In genomic region chr16:20621991-20622685, GRCm38 (mm10) we compare ENCODE assay signal across 8 mouse cellular contexts. TPM values are rescaled to one million over a fixed set of nuclear protein-coding genes. Genes with fewer than 3 reads are reported as not detected.
DNase-seq lines count a peak whose midpoint lies in the region; ATAC-seq lines count a peak whose summit lies in the region.

No protein-coding gene starts in this region.

- peak overlapping the region; percentile 100 for H3K4me2 ChIP-seq in heart, embryonic 11.5 days
- H3K4me2 ChIP-seq in kidney, embryonic 14.5 days (replicated peaks; ENCODE audit: low read depth, low read length) = peak overlapping the region; percentile 81
- peak overlapping the region; percentile 96 for H3K4me2 ChIP-seq in liver, embryonic 15.5 days

- peaks cover 50% of the 10 kb centered on the region for H3K27me3 ChIP-seq in heart, embryonic 11.5 days (ENCODE audit: control insufficient read depth, insufficient read depth, low read length)
- peaks cover 29% of the 10 kb centered on the region for H3K27me3 ChIP-seq in kidney, embryonic 14.5 days (ENCODE audit: control insufficient read depth, insufficient read depth, low read length)
- H3K27me3 ChIP-seq in liver, embryonic 15.5 days = peaks cover 92% of the 10 kb centered on the region

- H3K27ac ChIP-seq in heart, embryonic 11.5 days (ENCODE audit: low read depth, low read length) = 0 out of 2 replicates have a peak overlapping the region, but pooled peaks have one; percentile 10
- peak overlapping the region; percentile 34 for H3K27ac ChIP-seq in kidney, embryonic 14.5 days (ENCODE audit: low read depth, low read length)
- 0 out of 2 replicates have a peak overlapping the region, but pooled peaks have one; percentile 7 for H3K27ac ChIP-seq in liver, embryonic 15.5 days (replicated peaks)

- H3K36me3 ChIP-seq in heart, embryonic 11.5 days (ENCODE audit: control insufficient read depth, insufficient read depth, low read length) = no peaks in the 10 kb centered on the region
- no peaks in the 10 kb centered on the region for H3K36me3 ChIP-seq in kidney, embryonic 14.5 days (ENCODE audit: control insufficient read depth, insufficient read depth, low read length)
- no peaks in the 10 kb centered on the region for H3K36me3 ChIP-seq in liver, embryonic 15.5 days (replicated peaks)

- H3K9ac ChIP-seq in heart, embryonic 11.5 days (ENCODE audit: low read depth, low read length) = peak overlapping the region; percentile 76
- peak overlapping the region; percentile 73 for H3K9ac ChIP-seq in kidney, embryonic 14.5 days (ENCODE audit: low read depth, low read length)
- 0 out of 2 replicates have a peak overlapping the region, but pooled peaks have one; percentile 49 for H3K9ac ChIP-seq in liver, embryonic 15.5 days

- peaks cover 26% of the 10 kb centered on the region for H3K4me1 ChIP-seq in heart, embryonic 11.5 days (ENCODE audit: control insufficient read depth, insufficient read depth, low read length)
- peaks cover 15% of the 10 kb centered on the region for H3K4me1 ChIP-seq in kidney, embryonic 14.5 days (ENCODE audit: control insufficient read depth, insufficient read depth, low read length)
- peaks cover 36% of the 10 kb centered on the region for H3K4me1 ChIP-seq in liver, embryonic 15.5 days (replicated peaks)

- no peaks in the 10 kb centered on the region for H3K9me3 ChIP-seq in heart, embryonic 11.5 days (replicated peaks; ENCODE audit: control insufficient read depth, low read length)
- no peaks in the 10 kb centered on the region for H3K9me3 ChIP-seq in kidney, embryonic 14.5 days (ENCODE audit: control insufficient read depth, low read length)
- no peaks in the 10 kb centered on the region for H3K9me3 ChIP-seq in liver, embryonic 15.5 days (replicated peaks)

- H3K4me3 ChIP-seq in heart, embryonic 11.5 days (ENCODE audit: low read depth, low read length) = peak overlapping the region; percentile 71
- peak overlapping the region; percentile 49 for H3K4me3 ChIP-seq in kidney, embryonic 14.5 days (ENCODE audit: low read length)
- peak overlapping the region; percentile 67 for H3K4me3 ChIP-seq in liver, embryonic 15.5 days (replicated peaks)

- WGBS in heart, embryonic 11.5 days (ENCODE audit: insufficient replicate concordance) = under 1% methylated on average over 36 of the region's 37 CpGs
- 0% methylated on average over 34 of the region's 37 CpGs for WGBS in kidney, embryonic 14.5 days
- under 1% methylated on average over 37 of the region's 37 CpGs for WGBS in liver, embryonic 15.5 days (ENCODE audit: insufficient replicate concordance)

- peak; percentile 46; the same call in 1 of the 2 replicates for ATAC-seq in heart, embryonic 11.5 days (replicated peaks; ENCODE audit: insufficient number of reproducible peaks, low FRiP score, low TSS enrichment)
- peak; percentile 50 for ATAC-seq in kidney, embryonic 14.5 days (ENCODE audit: low FRiP score, low TSS enrichment)
- peak; percentile 40 for ATAC-seq in liver, embryonic 15.5 days (ENCODE audit: insufficient read depth)

- peak; percentile 53 for DNase-seq in CD4-positive, CD25-positive, alpha-beta regulatory T cell, adult 2 months (ENCODE audit: low read depth, low spot score)
- DNase-seq in adrenal gland, adult 18-20 months (ENCODE audit: low spot score in 2 of 2) = peak; percentile 73 to 80
- peak; percentile 76 for DNase-seq in embryo, embryonic 9.5 days (ENCODE audit: extremely low spot score)
- DNase-seq in neural tube, embryonic 10.5 days (ENCODE audit: extremely low spot score, low spot score) = peak; percentile 72
- peak; percentile 35 for DNase-seq in thymus, postnatal 25 days

RNA-seq across cellular contexts. Expression of gene Camk2n2, which starts 1.1 kb away (rescaled TPM):
- total RNA-seq in adrenal gland, adult 18-20 months (2021) = 100 to 1,000 TPM in 1 of 2 experiments, 10 to 100 TPM in 1; 45.6 to 212 TPM
- polyA plus RNA-seq in heart, embryonic 11.5 days (2014; fragmentation: Nextera tagmentation; extraction: Ambion mirVana) = 0.84 and 0.96 TPM in 2 replicates
- 1.7 and 1.9 TPM in 2 replicates for polyA plus RNA-seq in kidney, embryonic 14.5 days (2014; fragmentation: Nextera tagmentation; extraction: Ambion mirVana)
- 0.10 and 0.12 TPM in 2 replicates for polyA plus RNA-seq in liver, embryonic 15.5 days (2015; fragmentation: Nextera tagmentation; extraction: Ambion mirVana)

RNA-seq across cellular contexts. Expression of gene Ece2, which starts 7.5 kb away (rescaled TPM):
- total RNA-seq in adrenal gland, adult 18-20 months (2021) = 10 to 100 TPM in 1 of 2 experiments, 1 to 10 TPM in 1; 9.4 to 17.1 TPM
- 1.3 and 1.6 TPM in 2 replicates for polyA plus RNA-seq in heart, embryonic 11.5 days (2014; fragmentation: Nextera tagmentation; extraction: Ambion mirVana)
- polyA plus RNA-seq in kidney, embryonic 14.5 days (2014; fragmentation: Nextera tagmentation; extraction: Ambion mirVana) = 2.6 and 3.1 TPM in 2 replicates
- polyA plus RNA-seq in liver, embryonic 15.5 days (2015; fragmentation: Nextera tagmentation; extraction: Ambion mirVana) = 0.10 TPM in 1 of 2 replicates, not detected in the other

RNA-seq across cellular contexts. Expression of gene Alg3, which starts 10.6 kb away (rescaled TPM):
- total RNA-seq in adrenal gland, adult 18-20 months (2021) = 10 to 100 TPM; 24.8 to 31.2 TPM
- polyA plus RNA-seq in heart, embryonic 11.5 days (2014; fragmentation: Nextera tagmentation; extraction: Ambion mirVana) = 39.5 and 41.3 TPM in 2 replicates
- polyA plus RNA-seq in kidney, embryonic 14.5 days (2014; fragmentation: Nextera tagmentation; extraction: Ambion mirVana) = 44.3 and 55.7 TPM in 2 replicates
- polyA plus RNA-seq in liver, embryonic 15.5 days (2015; fragmentation: Nextera tagmentation; extraction: Ambion mirVana) = 20.7 and 22.9 TPM in 2 replicates

RNA-seq across cellular contexts. Expression of gene Gm49333, which starts 10.7 kb away (rescaled TPM):
- total RNA-seq in adrenal gland, adult 18-20 months (2021) = not detected
- 0.10 TPM in 1 of 2 replicates, not detected in the other for polyA plus RNA-seq in heart, embryonic 11.5 days (2014; fragmentation: Nextera tagmentation; extraction: Ambion mirVana)
- polyA plus RNA-seq in kidney, embryonic 14.5 days (2014; fragmentation: Nextera tagmentation; extraction: Ambion mirVana) = not detected in 2 replicates
- polyA plus RNA-seq in liver, embryonic 15.5 days (2015; fragmentation: Nextera tagmentation; extraction: Ambion mirVana) = 0.08 TPM in 1 of 2 replicates, not detected in the other

RNA-seq across cellular contexts. Expression of gene Eef1akmt4, which starts 10.7 kb away (rescaled TPM):
- total RNA-seq in adrenal gland, adult 18-20 months (2021) = 10 to 100 TPM in 1 of 2 experiments, 1 to 10 TPM in 1; 9.4 to 10.2 TPM
- 26.6 and 28.0 TPM in 2 replicates for polyA plus RNA-seq in heart, embryonic 11.5 days (2014; fragmentation: Nextera tagmentation; extraction: Ambion mirVana)
- 42.2 and 42.4 TPM in 2 replicates for polyA plus RNA-seq in kidney, embryonic 14.5 days (2014; fragmentation: Nextera tagmentation; extraction: Ambion mirVana)
- polyA plus RNA-seq in liver, embryonic 15.5 days (2015; fragmentation: Nextera tagmentation; extraction: Ambion mirVana) = 16.0 and 16.2 TPM in 2 replicates

Comparison
In these comparisons a context has a peak if more than half of its experiments do, and no peak if none do; other contexts are left out.
1. Peak in every context shown above with its lines: DNase-seq, ATAC-seq, H3K4me3 ChIP-seq and H3K27ac ChIP-seq.